Mouse (Mus musculus) urinary bladder, postnatal 10 days (tissue): ENCODE measurements around the gene Actrt1.

ENCODE experiments used
- DNase-seq: peaks from one replicate; pipeline ENCODE4 v3.0.0; 2022; ENCODE audit warnings: low spot score

Actrt1 gene

GRCm38 (mm10) chrX:46328707-46329106 is at the start of gene Actrt1:
Gene Actrt1, plus strand, starts transcription at chrX:46329007.
- DNase-seq: no peak

- DNase-seq: no peak
Observed at GRCm38 (mm10) chrX:46331463-46332115, 2.8 kb downstream of the Actrt1 start.
